Mouse (Mus musculus) cerebellum, adult 2 months (tissue): ENCODE measurements around the gene Olfr20. TPM values are rescaled to one million over a fixed set of nuclear protein-coding genes. Genes with fewer than 3 reads are reported as not detected.

Experiments
- DNase-seq, 2 experiments: peaks; one replicate each; pipeline ENCODE4 v3.0.0; 2021
- H3K27ac ChIP-seq: fragments of 200-500 bp; 2 replicates; pipeline ENCODE4 v1.5.1; 2012; ENCODE audit warnings: low read length, control low read depth, inconsistent platforms; ENCODE audit not compliant: insufficient read depth
- H3K27me3 ChIP-seq: fragments of 200-500 bp; 2 replicates; pipeline ENCODE4 v1.6.1; 2012; ENCODE audit warnings: inconsistent platforms, mild to moderate bottlenecking, low read length, moderate library complexity; ENCODE audit not compliant: control insufficient read depth, insufficient read depth
- H3K4me1 ChIP-seq: fragments of 200-500 bp; 2 replicates; pipeline ENCODE4 v1.6.1; 2011; ENCODE audit warnings: low read length; ENCODE audit not compliant: control insufficient read depth, insufficient read depth
- H3K4me3 ChIP-seq: fragments of 200-500 bp; replicated peaks from 2 replicates; pipeline ENCODE3; 2011; ENCODE audit warnings: mild to moderate bottlenecking, low read depth, low read length, control low read depth; ENCODE audit not compliant: insufficient read depth
- CTCF ChIP-seq: fragments of 200-500 bp; IDR thresholded peaks from 2 replicates; pipeline ENCODE4 v1.5.1; 2011; ENCODE audit warnings: low read depth, mild to moderate bottlenecking, control low read depth, low read length, moderate library complexity, borderline replicate concordance; ENCODE audit not compliant: insufficient read depth
- POLR2A ChIP-seq: fragments of 200-500 bp; IDR thresholded peaks from 2 replicates; pipeline ENCODE4 v1.6.1; 2011; ENCODE audit warnings: low read length, control low read depth, borderline replicate concordance; ENCODE audit not compliant: insufficient read depth
- WGBS: fragments of 180-500 bp; shearing (Covaris S2); methylation state at CpG from one replicate; pipeline ENCODE4 v1.1.7; 2018; 5-methylcytosine and 5-hydroxymethylcytosine counted together
- polyA plus RNA-seq: library from polyadenylated mRNA; depleted of rRNA; stranded (reverse); fragments of >200 nt; gene quantifications from 2 replicates; pipeline ENCODE4 v1.2.3, GENCODE M21; 2012; rRNA removed

Gene Olfr20
- polyA plus RNA-seq, 1 experiment, result not detected

GRCm38 (mm10) chr11:73333357-73333756 is 17.2 kb upstream of the Olfr20 start:
- TF ChIP-seq POLR2A, result no peak
- no peak for TF ChIP-seq CTCF
- WGBS, result 55% methylated on average over 2 of the region's 2 CpGs
- DNase-seq, result no peak

GRCm38 (mm10) chr11:73336919-73337318 is 13.7 kb upstream of the Olfr20 start:
- no peaks in the 10 kb centered on the region for H3K27me3 ChIP-seq
- 73% methylated on average over 4 of the region's 4 CpGs for WGBS
- H3K27ac ChIP-seq, result no peak overlapping the region
- no peaks in the 10 kb centered on the region for H3K4me1 ChIP-seq
- no peak overlapping the region for H3K4me3 ChIP-seq
- no peak for DNase-seq
- TF ChIP-seq CTCF, result no peak
- TF ChIP-seq POLR2A, result no peak

More at GRCm38 (mm10) chr11:73333357-73333756, 17.2 kb upstream of the Olfr20 start:
- Histone ChIP-seq H3K27me3 (no peaks in the 10 kb centered on the region), H3K4me3 (no peak overlapping the region), H3K4me1 (no peaks in the 10 kb centered on the region), H3K27ac (no peak overlapping the region)

GRCm38 (mm10) chr11:73370946-73371345 is 20.4 kb downstream of the Olfr20 start, which contains the start of gene Olfr376:
Gene Olfr376, plus strand, starts transcription at chr11:73371246.
- H3K27ac ChIP-seq, result no peak within 1 kb of the TSS
- TF ChIP-seq CTCF, result no peak
- no peak for TF ChIP-seq POLR2A
- WGBS, result 88% methylated on average over 2 of the region's 2 CpGs
- H3K4me3 ChIP-seq, result no peak within 1 kb of the TSS
- no peaks in the 10 kb centered on the region for H3K4me1 ChIP-seq
- H3K27me3 ChIP-seq, result no peaks in the 10 kb centered on the region
- DNase-seq, result no peak

- 58% methylated on average over 4 of the region's 4 CpGs for WGBS
- no peak for TF ChIP-seq CTCF
- TF ChIP-seq POLR2A, result no peak
These were observed 44.8 kb downstream of the Olfr20 start for GRCm38 (mm10) chr11:73395374-73395773.

GRCm38 (mm10) chr11:73399514-73399913 is 48.9 kb downstream of the Olfr20 start, which contains the start of gene Olfr1:
Gene Olfr1, minus strand, starts transcription at chr11:73399614.
- Histone ChIP-seq H3K27me3 (no peaks in the 10 kb centered on the region), H3K4me3 (no peak within 1 kb of the TSS), H3K27ac (no peak within 1 kb of the TSS), H3K4me1 (no peaks in the 10 kb centered on the region)
- DNase-seq, result no peak
- TF ChIP-seq CTCF, result no peak
- TF ChIP-seq POLR2A, result no peak

More at GRCm38 (mm10) chr11:73395374-73395773, 44.8 kb downstream of the Olfr20 start:
- no peak for DNase-seq
- H3K27me3 ChIP-seq, result no peaks in the 10 kb centered on the region
- H3K4me3 ChIP-seq, result no peak overlapping the region
- no peak overlapping the region for H3K27ac ChIP-seq
- no peaks in the 10 kb centered on the region for H3K4me1 ChIP-seq

Other genes starting within 250 kb of the Olfr20 start
- gene Haspin, start 212.5 kb upstream of the Olfr20 start, polyA plus RNA-seq, result 0.05 and 0.10 TPM in 2 replicates
- 4.5 and 6.2 TPM in 2 replicates for gene P2rx5, start 190.4 kb upstream of the Olfr20 start, polyA plus RNA-seq
- gene Emc6, start 173.7 kb upstream of the Olfr20 start, polyA plus RNA-seq, result 78.7 and 80.6 TPM in 2 replicates
- gene Tax1bp3, start 173.7 kb upstream of the Olfr20 start, polyA plus RNA-seq, result 15.9 and 16.5 TPM in 2 replicates
- gene Ctns, start 151.7 kb upstream of the Olfr20 start, polyA plus RNA-seq, result 26.6 and 26.9 TPM in 2 replicates
- gene Shpk, start 151.3 kb upstream of the Olfr20 start, polyA plus RNA-seq, result 4.1 and 4.5 TPM in 2 replicates
- 0.16 and 0.33 TPM in 2 replicates for gene Trpv1, start 116.5 kb upstream of the Olfr20 start, polyA plus RNA-seq
- gene Trpv3, start 83.4 kb upstream of the Olfr20 start, polyA plus RNA-seq, result 0.19 and 0.46 TPM in 2 replicates
- gene Aspa, start 21.2 kb upstream of the Olfr20 start, polyA plus RNA-seq, result 44.8 and 57.9 TPM in 2 replicates
- gene Gm49340, start 21.0 kb upstream of the Olfr20 start, polyA plus RNA-seq, result not detected in 2 replicates
- gene Spata22, start 21.0 kb upstream of the Olfr20 start, polyA plus RNA-seq, result 0.08 and 0.22 TPM in 2 replicates
- not detected in 2 replicates for gene Olfr376, start 20.5 kb downstream of the Olfr20 start, polyA plus RNA-seq
- gene Olfr1, start 48.8 kb downstream of the Olfr20 start, polyA plus RNA-seq, result not detected in 2 replicates
- gene Olfr378, start 77.7 kb downstream of the Olfr20 start, polyA plus RNA-seq, result not detected in 2 replicates
- not detected in 2 replicates for gene Olfr380, start 106.7 kb downstream of the Olfr20 start, polyA plus RNA-seq
- gene Olfr381, start 140.8 kb downstream of the Olfr20 start, polyA plus RNA-seq, result not detected in 2 replicates
- gene Olfr382, start 166.4 kb downstream of the Olfr20 start, polyA plus RNA-seq, result not detected in 2 replicates
- gene Olfr385, start 242.2 kb downstream of the Olfr20 start, polyA plus RNA-seq, result not detected in 2 replicates
- gene Olfr384, start 247.8 kb downstream of the Olfr20 start, polyA plus RNA-seq, result not detected in 2 replicates